ENCODE assay signal across 9 mouse cellular contexts in genomic region chr3:28814361-28814760, GRCm38 (mm10). TPM values are rescaled to one million over a fixed set of nuclear protein-coding genes. Genes with fewer than 3 reads are reported as not detected.
DNase-seq lines count a peak whose midpoint lies in the region; ATAC-seq and TF ChIP-seq lines count a peak whose summit lies in the region.
"Had no signal": no experiment of that assay in that cellular context is flagged by ENCODE, and none has a peak within 500 bp of the region (broad histone marks: within the 10 kb centered on the region; RNA-seq: fewer than 3 reads in every experiment).

No protein-coding gene starts in this region.

- H3K27me3 ChIP-seq in kidney, embryonic 14.5 days (ENCODE audit: control insufficient read depth, insufficient read depth, low read length) = no peaks in the 10 kb centered on the region
- H3K27me3 ChIP-seq in E14TG2a.4 (ENCODE audit: insufficient read depth, low read length) = no peaks in the 10 kb centered on the region
- H3K27me3 ChIP-seq in hindbrain, embryonic 16.5 days (replicated peaks; ENCODE audit: control insufficient read depth, insufficient read depth, low read length) = no peaks in the 10 kb centered on the region
- H3K27me3 ChIP-seq: heart, embryonic 13.5 days; neural tube, embryonic 12.5 days had no signal

- H3K4me1 ChIP-seq in kidney, embryonic 14.5 days (ENCODE audit: control insufficient read depth, insufficient read depth, low read length) = no peaks in the 10 kb centered on the region
- H3K4me1 ChIP-seq in E14TG2a.4 (replicated peaks; ENCODE audit: low read depth, low read length) = peaks cover 14% of the 10 kb centered on the region
- no peaks in the 10 kb centered on the region for H3K4me1 ChIP-seq in hindbrain, embryonic 16.5 days (ENCODE audit: control insufficient read depth, insufficient read depth, low read depth, low read length)
- H3K4me1 ChIP-seq: heart, embryonic 13.5 days; neural tube, embryonic 12.5 days had no signal

- TF ChIP-seq CTCF in E14TG2a.4 (conservative IDR thresholded peaks at IDR 0.05; ENCODE audit: low read length) = peak; percentile 93

- H3K9me3 ChIP-seq in kidney, embryonic 14.5 days (ENCODE audit: control insufficient read depth, low read length) = no peaks in the 10 kb centered on the region
- H3K9me3 ChIP-seq in E14TG2a.4 (ENCODE audit: low read length) = no peaks in the 10 kb centered on the region
- no peaks in the 10 kb centered on the region for H3K9me3 ChIP-seq in hindbrain, embryonic 16.5 days (ENCODE audit: control insufficient read depth, low read length)
- H3K9me3 ChIP-seq: heart, embryonic 13.5 days; neural tube, embryonic 12.5 days had no signal

- peak; percentile 9 for DNase-seq in kidney, postnatal 10 days
- no peak for DNase-seq in right cerebral cortex, postnatal 4 days

- H3K4me3 ChIP-seq in kidney, embryonic 14.5 days (ENCODE audit: low read length) = no peak overlapping the region
- no peak overlapping the region for H3K4me3 ChIP-seq in E14TG2a.4 (replicated peaks; ENCODE audit: low read length)
- no peak overlapping the region for H3K4me3 ChIP-seq in hindbrain, embryonic 16.5 days (ENCODE audit: low read length)
- H3K4me3 ChIP-seq: heart, embryonic 13.5 days; neural tube, embryonic 12.5 days had no signal

- H3K4me2 ChIP-seq in kidney, embryonic 14.5 days (replicated peaks; ENCODE audit: low read depth, low read length) = no peak overlapping the region
- H3K4me2 ChIP-seq in hindbrain, embryonic 16.5 days (ENCODE audit: low read length) = peak overlapping the region; percentile 12; the same call in 1 of the 2 replicates
- H3K4me2 ChIP-seq: heart, embryonic 13.5 days; neural tube, embryonic 12.5 days had no signal

- no peaks in the 10 kb centered on the region for H3K36me3 ChIP-seq in kidney, embryonic 14.5 days (ENCODE audit: control insufficient read depth, insufficient read depth, low read length)
- no peaks in the 10 kb centered on the region for H3K36me3 ChIP-seq in E14TG2a.4 (ENCODE audit: insufficient read depth, low read length)
- no peaks in the 10 kb centered on the region for H3K36me3 ChIP-seq in hindbrain, embryonic 16.5 days (ENCODE audit: control insufficient read depth, insufficient read depth, low read length)
- H3K36me3 ChIP-seq: heart, embryonic 13.5 days; neural tube, embryonic 12.5 days had no signal

- 8% methylated on average over 4 of the region's 4 CpGs for WGBS in kidney, embryonic 14.5 days
- WGBS in hindbrain, embryonic 16.5 days = 10% methylated on average over 4 of the region's 4 CpGs

- no peak overlapping the region for H3K27ac ChIP-seq in kidney, embryonic 14.5 days (ENCODE audit: low read depth, low read length)
- no peak overlapping the region for H3K27ac ChIP-seq in hindbrain, embryonic 16.5 days (ENCODE audit: low read depth, low read length)
- H3K27ac ChIP-seq: heart, embryonic 13.5 days; neural tube, embryonic 12.5 days had no signal

- no peak for ATAC-seq in kidney, embryonic 14.5 days (ENCODE audit: low FRiP score, low TSS enrichment)
- peak; percentile 78 for ATAC-seq in activated CD4-positive, CD25-positive, alpha-beta regulatory T cell, adult 4 months
- ATAC-seq in hindbrain, embryonic 16.5 days = 0 out of 2 replicates have a peak, but pooled peaks have one; percentile 45
- peak; percentile 71; the same call in 1 of the 2 replicates for ATAC-seq in neutrophil, adult 5-6 weeks (ENCODE audit: extremely low read depth, insufficient number of reproducible peaks, low FRiP score, poor library complexity, severe bottlenecking)

- H3K9ac ChIP-seq in kidney, embryonic 14.5 days (ENCODE audit: low read depth, low read length) = no peak overlapping the region
- no peak overlapping the region for H3K9ac ChIP-seq in hindbrain, embryonic 16.5 days (ENCODE audit: low read depth, low read length)
- H3K9ac ChIP-seq: heart, embryonic 13.5 days; neural tube, embryonic 12.5 days had no signal

RNA-seq across cellular contexts. Expression of gene Rpl22l1, which starts 9.1 kb away (rescaled TPM):
- polyA plus RNA-seq in kidney, embryonic 14.5 days (2014; fragmentation: Nextera tagmentation; extraction: Ambion mirVana) = 514 and 811 TPM in 2 replicates
- 100 to 1,000 TPM; 673 to 732 TPM for polyA plus RNA-seq in activated CD4-positive, CD25-positive, alpha-beta regulatory T cell, adult 4 months (2017; shearing (Covaris generic))
- polyA plus RNA-seq in hindbrain, embryonic 16.5 days (2015; fragmentation: Nextera tagmentation; extraction: Ambion mirVana) = 188 and 219 TPM in 2 replicates
- 76.9 and 79.0 TPM in 2 replicates for total RNA-seq in neutrophil, adult 5-6 weeks (2017)

RNA-seq across cellular contexts. Expression of gene Eif5a2, which starts 33.3 kb away (rescaled TPM):
- polyA plus RNA-seq in kidney, embryonic 14.5 days (2014; fragmentation: Nextera tagmentation; extraction: Ambion mirVana) = 6.7 and 10.9 TPM in 2 replicates
- 1 to 10 TPM; 4.3 to 5.7 TPM for polyA plus RNA-seq in activated CD4-positive, CD25-positive, alpha-beta regulatory T cell, adult 4 months (2017; shearing (Covaris generic))
- 10.1 and 11.7 TPM in 2 replicates for polyA plus RNA-seq in hindbrain, embryonic 16.5 days (2015; fragmentation: Nextera tagmentation; extraction: Ambion mirVana)
- 3.7 and 4.2 TPM in 2 replicates for total RNA-seq in neutrophil, adult 5-6 weeks (2017)
